11 mouse cellular contexts compared by ENCODE assay signal in the genomic region with DNA sequence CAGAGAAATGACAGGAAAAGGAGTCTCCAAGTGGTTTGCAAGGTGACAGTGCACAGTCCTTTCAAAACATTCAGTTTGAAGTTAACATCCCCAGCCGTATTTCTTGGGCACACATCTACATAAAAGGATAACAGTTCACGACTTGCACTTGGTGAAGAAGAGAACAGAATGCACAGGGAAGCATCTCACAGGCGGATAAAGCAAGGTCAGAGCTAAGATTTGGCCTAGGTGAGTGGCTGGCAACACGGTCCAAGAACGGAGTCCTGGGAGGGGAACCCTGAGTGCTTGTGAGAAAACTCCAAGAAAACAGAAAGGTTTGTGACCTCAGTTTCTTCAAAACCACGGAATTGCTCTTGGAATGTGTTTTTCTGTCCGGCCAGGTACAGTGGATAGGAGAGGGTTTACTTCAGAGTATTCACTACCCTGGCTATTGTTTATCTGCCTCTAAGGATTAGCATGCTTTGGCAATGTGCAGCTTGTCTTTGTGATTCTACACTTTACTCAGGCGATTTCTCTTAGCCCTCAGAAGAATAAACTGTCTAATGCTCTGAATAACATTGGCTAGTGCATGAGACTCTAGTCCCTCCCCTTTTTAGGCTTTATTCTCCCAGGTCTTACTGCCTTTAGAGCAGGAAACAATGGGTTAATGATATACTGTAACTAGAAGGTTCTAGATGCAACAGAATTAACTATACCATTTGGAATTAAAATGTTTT.
DNase-seq lines count a peak whose midpoint lies in the region; ATAC-seq and TF ChIP-seq lines count a peak whose summit lies in the region.
"Had no signal": no experiment of that assay in that cellular context is flagged by ENCODE, and none has a peak within 500 bp of the region (broad histone marks: within the 10 kb centered on the region; RNA-seq: fewer than 3 reads in every experiment).

No protein-coding gene starts in this region.

- no peaks in the 10 kb centered on the region for H3K9me3 ChIP-seq in midbrain, embryonic 10.5 days (replicated peaks)
- H3K9me3 ChIP-seq in midbrain, embryonic 13.5 days: no peaks in the 10 kb centered on the region
- H3K9me3 ChIP-seq in intestine, embryonic 15.5 days: no peaks in the 10 kb centered on the region
- no peaks in the 10 kb centered on the region for H3K9me3 ChIP-seq in stomach, postnatal 0 days (ENCODE audit: control insufficient read depth, low read length)
- H3K9me3 ChIP-seq: limb, embryonic 12.5 days had no signal

- DNase-seq in gastrocnemius, adult 2 months: no peak
- DNase-seq in gastrocnemius, postnatal 14 days: no peak
- no peak for DNase-seq in midbrain, embryonic 10.5 days (ENCODE audit: low spot score)
- no peak for DNase-seq in stomach, postnatal 0 days (ENCODE audit: low spot score)
- no peak for DNase-seq in gastrocnemius, postnatal 10 days
- DNase-seq: B cell, adult 2 months; heart, postnatal 10 days had no signal

- no peak for TF ChIP-seq EP300 in stomach, postnatal 0 days (optimal IDR thresholded peaks at IDR 0.05)

- no peak overlapping the region for H3K4me2 ChIP-seq in midbrain, embryonic 13.5 days (replicated peaks)
- no peak overlapping the region for H3K4me2 ChIP-seq in intestine, embryonic 15.5 days (replicated peaks)
- H3K4me2 ChIP-seq in stomach, postnatal 0 days (replicated peaks; ENCODE audit: low read depth): peak overlapping the region; percentile 17; the same call in 1 of the 2 replicates

- H3K9ac ChIP-seq in midbrain, embryonic 13.5 days (replicated peaks): no peak overlapping the region
- H3K9ac ChIP-seq in intestine, embryonic 15.5 days: no peak overlapping the region
- H3K9ac ChIP-seq in stomach, postnatal 0 days (ENCODE audit: low read length): peak overlapping the region; percentile 36; the same call in 1 of the 2 replicates
- H3K9ac ChIP-seq: limb, embryonic 12.5 days had no signal

- no peak for TF ChIP-seq CTCF in gastrocnemius, adult 2 months (IDR thresholded peaks at IDR 0.05)
- TF ChIP-seq CTCF in stomach, postnatal 0 days (IDR thresholded peaks at IDR 0.05; ENCODE audit: low read depth): no peak

- no peaks in the 10 kb centered on the region for H3K36me3 ChIP-seq in midbrain, embryonic 10.5 days
- H3K36me3 ChIP-seq in midbrain, embryonic 13.5 days: no peaks in the 10 kb centered on the region
- no peaks in the 10 kb centered on the region for H3K36me3 ChIP-seq in intestine, embryonic 15.5 days
- H3K36me3 ChIP-seq in stomach, postnatal 0 days (ENCODE audit: control insufficient read depth, insufficient read depth, low read length): no peaks in the 10 kb centered on the region
- H3K36me3 ChIP-seq: limb, embryonic 12.5 days had no signal

- 73% methylated on average over 8 of the region's 8 CpGs for WGBS in midbrain, embryonic 10.5 days
- WGBS in midbrain, embryonic 13.5 days: 62% methylated on average over 8 of the region's 8 CpGs
- 64% methylated on average over 8 of the region's 8 CpGs for WGBS in intestine, embryonic 15.5 days
- whole genome bisulfite sequencing in stomach, postnatal 0 days: 46% methylated on average over 8 of the region's 8 CpGs

- peaks cover 41% of the 10 kb centered on the region for H3K4me1 ChIP-seq in midbrain, embryonic 10.5 days
- peaks cover 32% of the 10 kb centered on the region for H3K4me1 ChIP-seq in midbrain, embryonic 13.5 days (replicated peaks)
- 0 out of 2 replicates have a peak, but pooled peaks cover 3% of the 10 kb centered on the region for H3K4me1 ChIP-seq in intestine, embryonic 15.5 days (replicated peaks)
- peaks cover 3% of the 10 kb centered on the region for H3K4me1 ChIP-seq in stomach, postnatal 0 days (replicated peaks; ENCODE audit: control insufficient read depth, insufficient read depth)

- H3K27me3 ChIP-seq in midbrain, embryonic 10.5 days (ENCODE audit: low read depth, poor library complexity, severe bottlenecking): no peaks in the 10 kb centered on the region
- H3K27me3 ChIP-seq in midbrain, embryonic 13.5 days: no peaks in the 10 kb centered on the region
- no peaks in the 10 kb centered on the region for H3K27me3 ChIP-seq in intestine, embryonic 15.5 days (replicated peaks)
- H3K27me3 ChIP-seq in stomach, postnatal 0 days (ENCODE audit: control insufficient read depth, insufficient read depth, low read length): no peaks in the 10 kb centered on the region
- H3K27me3 ChIP-seq: limb, embryonic 12.5 days had no signal

- peak overlapping the region; percentile 99 for H3K27ac ChIP-seq in gastrocnemius, adult 2 months
- H3K27ac ChIP-seq in midbrain, embryonic 10.5 days (replicated peaks): peak overlapping the region; percentile 100
- no peak overlapping the region for H3K27ac ChIP-seq in midbrain, embryonic 13.5 days
- H3K27ac ChIP-seq in intestine, embryonic 15.5 days: peak overlapping the region; percentile 28
- peak overlapping the region; percentile 100 for H3K27ac ChIP-seq in stomach, postnatal 0 days (replicated peaks)

- intact Hi-C loops in gastrocnemius, adult 2 months (cut with DNase I): no loop called here
- intact Hi-C loops in gastrocnemius, postnatal 14 days (cut with DNase I; ENCODE audit: low total_unique reads): loop anchor here (5.0 kb wide), 1 partner anchor 73 kb away; a partner anchor contains a TSS

- no peak overlapping the region for H3K4me3 ChIP-seq in gastrocnemius, adult 2 months
- H3K4me3 ChIP-seq in midbrain, embryonic 10.5 days: no peak overlapping the region
- H3K4me3 ChIP-seq in midbrain, embryonic 13.5 days (replicated peaks): no peak overlapping the region
- no peak overlapping the region for H3K4me3 ChIP-seq in intestine, embryonic 15.5 days (replicated peaks)
- no peak overlapping the region for H3K4me3 ChIP-seq in stomach, postnatal 0 days (ENCODE audit: low read depth, low read length)
- H3K4me3 ChIP-seq: limb, embryonic 12.5 days had no signal

- ATAC-seq in midbrain, embryonic 13.5 days: no peak
- ATAC-seq in intestine, embryonic 15.5 days: no peak
- ATAC-seq in stomach, postnatal 0 days (ENCODE audit: low FRiP score, low TSS enrichment): no peak
- no peak for ATAC-seq in megakaryocyte, adult 5-6 weeks (ENCODE audit: poor library complexity, severe bottlenecking)
